In genomic region chr8:94396964-94397657, GRCm38 (mm10) we compare ENCODE assay signal across 8 mouse cellular contexts. TPM values are rescaled to one million over a fixed set of nuclear protein-coding genes. Genes with fewer than 3 reads are reported as not detected.
DNase-seq lines count a peak whose midpoint lies in the region; ATAC-seq and TF ChIP-seq lines count a peak whose summit lies in the region.

No protein-coding gene starts in this region.

- H3K36me3 ChIP-seq in heart, embryonic 10.5 days, result peaks cover 44% of the 10 kb centered on the region
- peaks cover 52% of the 10 kb centered on the region for H3K36me3 ChIP-seq in heart, embryonic 14.5 days (ENCODE audit: control insufficient read depth, insufficient read depth, low read length)
- peaks cover 31% of the 10 kb centered on the region for H3K36me3 ChIP-seq in kidney, postnatal 0 days (ENCODE audit: insufficient read depth, low read length)

- H3K9ac ChIP-seq in heart, embryonic 14.5 days (ENCODE audit: low read length), result no peak overlapping the region
- no peak overlapping the region for H3K9ac ChIP-seq in kidney, postnatal 0 days (ENCODE audit: low read depth, low read length)

- no peak overlapping the region for H3K27ac ChIP-seq in heart, embryonic 10.5 days
- no peak overlapping the region for H3K27ac ChIP-seq in heart, embryonic 14.5 days (replicated peaks in 1 of 2; ENCODE audit: control insufficient read depth in 1 of 2, insufficient read depth in 1 of 2, low read depth in 2 of 2, low read length in 2 of 2)
- no peak overlapping the region for H3K27ac ChIP-seq in kidney, postnatal 0 days

- peak; percentile 52 for ATAC-seq in heart, embryonic 14.5 days (ENCODE audit: insufficient number of reproducible peaks, insufficient read depth, low FRiP score, low read depth)
- ATAC-seq in kidney, postnatal 0 days (replicated peaks; ENCODE audit: low FRiP score, low read depth), result peak; percentile 73

- no peaks in the 10 kb centered on the region for H3K27me3 ChIP-seq in heart, embryonic 10.5 days (ENCODE audit: insufficient read depth, poor library complexity, severe bottlenecking)
- no peaks in the 10 kb centered on the region for H3K27me3 ChIP-seq in heart, embryonic 14.5 days (ENCODE audit: control insufficient read depth, insufficient read depth, low read length)
- H3K27me3 ChIP-seq in kidney, postnatal 0 days (ENCODE audit: insufficient read depth, low read length), result no peaks in the 10 kb centered on the region

- peak; percentile 96 for DNase-seq in heart, adult 11 months
- DNase-seq in heart, embryonic 10.5 days (ENCODE audit: low spot score), result no peak
- peak; percentile 54 for DNase-seq in NIH3T3 (ENCODE audit: low read depth)
- DNase-seq in cerebellum, postnatal 14 days, result peak; percentile 60 to 77
- DNase-seq in kidney, postnatal 0 days (ENCODE audit: low spot score), result peak; percentile 87
- peak; percentile 52 to 60 for DNase-seq in lung, adult 18-20 months
- DNase-seq in right cerebral cortex, adult 18-20 months, result peak; percentile 54

- WGBS in heart, embryonic 10.5 days, result 55% methylated on average over 11 of the region's 11 CpGs
- 49% methylated on average over 11 of the region's 11 CpGs for WGBS in heart, embryonic 14.5 days
- 63% methylated on average over 11 of the region's 11 CpGs for WGBS in kidney, postnatal 0 days

- H3K4me2 ChIP-seq in heart, embryonic 14.5 days (ENCODE audit: low read length), result no peak overlapping the region
- no peak overlapping the region for H3K4me2 ChIP-seq in kidney, postnatal 0 days (ENCODE audit: low read length)

- TF ChIP-seq CTCF in kidney, postnatal 0 days (IDR thresholded peaks at IDR 0.05; ENCODE audit: low read depth), result peak; percentile 86

- peaks cover 10% of the 10 kb centered on the region for H3K4me1 ChIP-seq in heart, embryonic 10.5 days
- peaks cover 4% of the 10 kb centered on the region in 2 experiments; a peak in 1 of 4 replicates for H3K4me1 ChIP-seq in heart, embryonic 14.5 days (ENCODE audit: control insufficient read depth in 2 of 2, insufficient read depth in 2 of 2, low read length in 2 of 2)
- no peaks in the 10 kb centered on the region for H3K4me1 ChIP-seq in kidney, postnatal 0 days (replicated peaks; ENCODE audit: insufficient read depth, low read length)

- H3K4me3 ChIP-seq in heart, embryonic 10.5 days, result no peak overlapping the region
- H3K4me3 ChIP-seq in heart, embryonic 14.5 days (ENCODE audit: control insufficient read depth in 1 of 2, insufficient read depth in 1 of 2, low read depth in 1 of 2, low read length in 2 of 2), result no peak overlapping the region
- H3K4me3 ChIP-seq in kidney, postnatal 0 days (replicated peaks; ENCODE audit: low read depth, low read length), result no peak overlapping the region

- no peaks in the 10 kb centered on the region for H3K9me3 ChIP-seq in heart, embryonic 10.5 days
- no peaks in the 10 kb centered on the region for H3K9me3 ChIP-seq in heart, embryonic 14.5 days (ENCODE audit: control insufficient read depth, low read length)
- no peaks in the 10 kb centered on the region for H3K9me3 ChIP-seq in kidney, postnatal 0 days (replicated peaks; ENCODE audit: low read length)

RNA-seq across cellular contexts. Expression of gene Herpud1, which starts 10.9 kb away (rescaled TPM):
- 75.5 and 90.8 TPM in 2 replicates for polyA plus RNA-seq in heart, embryonic 10.5 days (2016; fragmentation: Nextera tagmentation; extraction: Ambion mirVana)
- polyA plus RNA-seq in heart, embryonic 14.5 days (2014; fragmentation: Nextera tagmentation; extraction: Ambion mirVana), result 99.7 and 105 TPM in 2 replicates
- polyA plus RNA-seq in kidney, postnatal 0 days (2015; fragmentation: Nextera tagmentation; extraction: Ambion mirVana), result 95.8 and 100 TPM in 2 replicates

RNA-seq across cellular contexts. Expression of gene Nlrc5, which starts 37.0 kb away (rescaled TPM):
- not detected in 2 replicates for polyA plus RNA-seq in heart, embryonic 10.5 days (2016; fragmentation: Nextera tagmentation; extraction: Ambion mirVana)
- polyA plus RNA-seq in heart, embryonic 14.5 days (2014; fragmentation: Nextera tagmentation; extraction: Ambion mirVana), result 0.19 and 0.35 TPM in 2 replicates
- polyA plus RNA-seq in kidney, postnatal 0 days (2015; fragmentation: Nextera tagmentation; extraction: Ambion mirVana), result 0.23 and 0.28 TPM in 2 replicates
